Mouse (Mus musculus): ENCODE measurements at regions not wholly inside any gene's neighbourhood (a gene's known extent, or its start where the extent isn't known, plus 50 kb on each side); places are given as distances from the start of the nearest gene placed in this dataset.

DNA sequence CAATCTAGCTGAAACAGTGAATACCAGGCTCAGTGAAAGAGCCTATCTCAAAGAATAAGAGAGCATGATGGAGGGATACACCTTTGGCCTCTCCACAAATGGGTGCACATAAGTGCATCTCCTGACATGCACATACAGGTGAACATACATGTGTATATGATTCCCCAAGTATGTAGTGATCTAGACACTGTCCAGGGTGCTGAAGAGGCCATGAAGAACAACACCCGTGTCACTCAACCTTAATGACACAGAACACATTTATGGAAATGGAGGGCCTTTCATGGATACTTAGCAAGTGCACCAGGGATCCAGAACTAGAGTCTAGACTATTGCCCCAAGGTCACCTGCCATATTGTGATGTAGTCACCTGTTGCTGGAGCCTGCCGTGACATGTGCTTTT lies 56.9 kb downstream of the Spata19 start:
- H3K4me2 ChIP-seq (replicated peaks; ENCODE audit: low read depth, low read length) = no peak overlapping the region
- H3K27me3 ChIP-seq (replicated peaks; ENCODE audit: insufficient read depth, low read length) = no peaks in the 10 kb centered on the region
- H3K9ac ChIP-seq (replicated peaks; ENCODE audit: low read depth) = no peak overlapping the region
- DNase-seq (ENCODE audit: low spot score) (no peak), ATAC-seq (no peak)
- no peak overlapping the region for H3K4me3 ChIP-seq (ENCODE audit: low read depth, low read length)
- H3K36me3 ChIP-seq (ENCODE audit: insufficient read depth, low read length) = no peaks in the 10 kb centered on the region
- no peaks in the 10 kb centered on the region for H3K4me1 ChIP-seq (ENCODE audit: insufficient read depth, low read depth, low read length)
- TF ChIP-seq CTCF (IDR thresholded peaks at IDR 0.05) (no peak), EP300 (IDR thresholded peaks at IDR 0.05) (no peak)
- 76% methylated on average over 2 of the region's 2 CpGs for WGBS
- H3K9me3 ChIP-seq (ENCODE audit: low read length) = no peaks in the 10 kb centered on the region
- no peak overlapping the region for H3K27ac ChIP-seq (ENCODE audit: low read length)

DNA sequence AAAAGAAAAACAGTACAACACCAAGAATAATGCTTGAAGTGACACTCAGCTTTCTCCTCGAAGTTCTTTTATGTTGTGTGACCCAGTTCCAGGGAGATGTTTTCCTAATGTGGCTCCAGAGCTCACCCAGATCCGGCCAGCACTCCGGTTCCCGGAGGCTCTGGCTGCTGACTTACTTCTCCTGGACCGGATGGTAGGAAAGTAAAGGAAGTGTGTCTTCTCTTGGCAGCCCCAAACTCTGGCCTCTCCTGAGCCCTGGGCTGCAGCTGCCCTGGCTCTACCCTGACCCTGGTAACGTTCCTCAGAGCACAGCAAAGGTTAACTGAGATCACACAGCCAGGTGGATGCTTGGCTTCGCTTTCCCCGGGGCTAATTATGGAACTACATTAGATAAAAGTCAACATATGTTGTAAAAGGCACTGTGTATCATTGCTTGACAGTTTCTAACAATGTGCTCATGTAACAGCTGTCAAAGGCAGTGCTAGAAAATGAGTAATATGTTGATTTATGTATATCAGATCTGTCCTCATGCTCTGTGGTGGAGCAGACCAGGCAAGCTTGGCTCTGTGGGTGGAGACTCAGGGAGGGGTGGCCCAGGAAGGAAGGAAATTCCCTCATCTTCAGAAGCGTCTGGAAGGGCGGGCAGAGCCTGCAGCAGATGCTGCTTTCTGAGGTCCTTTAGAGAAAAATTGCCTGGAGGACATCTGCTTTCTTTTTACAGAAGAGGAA lies 57.5 kb downstream of the Spata19 start:
- H3K4me3 ChIP-seq (ENCODE audit: low read depth, low read length) = no peak overlapping the region
- no peaks in the 10 kb centered on the region for H3K9me3 ChIP-seq (ENCODE audit: low read length)
- H3K36me3 ChIP-seq (ENCODE audit: insufficient read depth, low read length) = no peaks in the 10 kb centered on the region
- no peaks in the 10 kb centered on the region for H3K27me3 ChIP-seq (replicated peaks; ENCODE audit: insufficient read depth, low read length)
- WGBS = 47% methylated on average over 10 of the region's 10 CpGs
- no peaks in the 10 kb centered on the region for H3K4me1 ChIP-seq (ENCODE audit: insufficient read depth, low read depth, low read length)
- H3K27ac ChIP-seq (ENCODE audit: low read length) = no peak overlapping the region
- TF ChIP-seq CTCF (IDR thresholded peaks at IDR 0.05) (no peak), EP300 (IDR thresholded peaks at IDR 0.05) (peak; percentile 65)
- peak; percentile 77 for ATAC-seq
- DNase-seq (ENCODE audit: low spot score) = peak; percentile 8
- no peak overlapping the region for H3K4me2 ChIP-seq (replicated peaks; ENCODE audit: low read depth, low read length)
- H3K9ac ChIP-seq (replicated peaks; ENCODE audit: low read depth) = no peak overlapping the region

DNA sequence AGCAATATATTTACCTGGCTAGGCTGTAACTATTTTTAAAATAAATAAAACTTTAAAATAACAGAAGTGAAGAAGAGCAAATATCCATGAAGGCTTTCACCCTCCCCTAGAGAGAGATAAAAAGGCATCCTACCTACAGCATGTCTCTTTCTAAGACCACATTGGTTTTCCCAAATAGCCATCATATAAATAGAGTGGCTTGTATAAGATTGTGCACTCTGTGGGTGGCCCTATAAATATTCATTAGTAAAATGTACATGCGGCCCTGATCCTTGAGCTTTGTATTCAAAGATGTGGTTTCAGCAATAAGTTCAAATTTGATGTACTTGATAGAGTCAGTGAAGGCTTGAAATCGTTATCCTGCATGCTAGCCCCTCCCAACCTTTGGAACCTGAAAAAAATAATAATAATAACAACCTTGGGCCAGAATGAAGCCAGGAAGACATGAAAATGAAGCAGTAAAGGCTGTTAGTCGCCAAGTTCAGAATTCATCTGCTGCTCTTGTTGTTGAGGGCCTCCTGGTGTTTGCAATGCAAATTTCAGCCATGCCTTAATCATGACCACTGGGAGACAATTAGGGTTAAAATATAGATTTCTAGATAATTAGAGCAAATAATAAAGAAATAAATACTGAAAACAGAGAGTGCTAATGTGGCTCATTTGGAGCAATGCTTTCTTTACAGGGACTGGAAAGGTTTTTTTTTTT lies 61.9 kb downstream of the Spata19 start:
- no peaks in the 10 kb centered on the region for H3K4me1 ChIP-seq (ENCODE audit: insufficient read depth, low read depth, low read length)
- DNase-seq (ENCODE audit: low spot score) (no peak), ATAC-seq (no peak)
- TF ChIP-seq CTCF (IDR thresholded peaks at IDR 0.05) = no peak
- TF ChIP-seq EP300 (IDR thresholded peaks at IDR 0.05) = no peak
- H3K9me3 ChIP-seq (ENCODE audit: low read length) = no peaks in the 10 kb centered on the region
- 55% methylated on average over 3 of the region's 3 CpGs for WGBS
- no peak overlapping the region for H3K4me2 ChIP-seq (replicated peaks; ENCODE audit: low read depth, low read length)
- no peak overlapping the region for H3K9ac ChIP-seq (replicated peaks; ENCODE audit: low read depth)
- H3K27ac ChIP-seq (ENCODE audit: low read length) = no peak overlapping the region
- H3K36me3 ChIP-seq (ENCODE audit: insufficient read depth, low read length) = no peaks in the 10 kb centered on the region
- no peaks in the 10 kb centered on the region for H3K27me3 ChIP-seq (replicated peaks; ENCODE audit: insufficient read depth, low read length)
- H3K4me3 ChIP-seq (ENCODE audit: low read depth, low read length) = no peak overlapping the region

DNA sequence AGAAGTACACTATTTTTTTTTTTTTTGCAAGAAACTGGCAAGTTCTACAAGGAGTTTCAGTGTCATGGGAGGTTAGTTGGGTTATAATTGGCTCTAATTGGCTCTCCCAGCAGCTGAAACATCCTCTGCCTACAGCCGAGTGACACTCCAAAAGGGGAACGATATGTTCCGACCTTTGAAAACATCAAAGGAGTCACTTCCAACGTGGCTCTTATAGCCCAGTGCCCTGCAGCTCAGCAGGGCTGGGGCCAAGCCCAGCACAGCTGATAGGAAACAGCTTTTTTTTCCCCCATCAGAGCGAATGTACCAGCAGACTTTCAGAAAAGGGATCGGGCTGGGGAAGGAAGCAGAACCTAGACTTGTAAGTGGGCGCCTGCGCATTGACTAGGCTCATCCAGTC lies 64.4 kb downstream of the Spata19 start:
- WGBS = 16% methylated on average over 8 of the region's 8 CpGs
- DNase-seq (ENCODE audit: low spot score) (no peak), ATAC-seq (0 out of 2 replicates have a peak, but pooled peaks have one; percentile 23)
- Histone ChIP-seq H3K9ac (replicated peaks; ENCODE audit: low read depth) (no peak overlapping the region), H3K27me3 (replicated peaks; ENCODE audit: insufficient read depth, low read length) (no peaks in the 10 kb centered on the region), H3K4me3 (ENCODE audit: low read depth, low read length) (no peak overlapping the region), H3K36me3 (ENCODE audit: insufficient read depth, low read length) (no peaks in the 10 kb centered on the region), H3K9me3 (ENCODE audit: low read length) (no peaks in the 10 kb centered on the region), H3K27ac (ENCODE audit: low read length) (no peak overlapping the region), H3K4me2 (replicated peaks; ENCODE audit: low read depth, low read length) (no peak overlapping the region; the same call in 1 of the 2 replicates), H3K4me1 (ENCODE audit: insufficient read depth, low read depth, low read length) (no peaks in the 10 kb centered on the region)
- TF ChIP-seq EP300 (IDR thresholded peaks at IDR 0.05) (no peak), CTCF (IDR thresholded peaks at IDR 0.05) (no peak)

DNA sequence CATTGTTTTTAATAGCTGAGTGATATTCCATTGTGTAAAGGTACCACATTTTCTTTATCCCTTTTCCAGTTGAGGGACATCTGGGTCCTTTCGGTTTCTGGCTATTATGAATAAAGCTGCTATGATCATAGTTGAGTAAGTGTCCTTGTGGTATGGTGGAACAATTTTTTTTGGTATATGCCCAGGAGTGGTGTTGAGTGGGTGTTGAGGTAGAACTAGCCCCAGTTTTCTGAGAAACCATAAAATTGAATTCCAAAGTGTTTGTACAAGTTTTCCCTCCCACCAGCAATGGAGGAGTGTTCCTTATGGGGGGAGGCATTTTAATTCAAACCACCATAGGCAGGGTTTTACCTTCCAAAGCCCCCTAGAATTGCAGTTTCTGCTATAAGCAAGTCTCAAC lies 67.4 kb downstream of the Spata19 start:
- 90% methylated on average over 1 of the region's 1 CpGs for WGBS
- H3K4me1 ChIP-seq (ENCODE audit: insufficient read depth, low read depth, low read length) = no peaks in the 10 kb centered on the region
- no peak overlapping the region for H3K9ac ChIP-seq (replicated peaks; ENCODE audit: low read depth)
- H3K4me2 ChIP-seq (replicated peaks; ENCODE audit: low read depth, low read length) = no peak overlapping the region
- no peaks in the 10 kb centered on the region for H3K9me3 ChIP-seq (ENCODE audit: low read length)
- H3K4me3 ChIP-seq (ENCODE audit: low read depth, low read length) = no peak overlapping the region
- no peak overlapping the region for H3K27ac ChIP-seq (ENCODE audit: low read length)
- H3K27me3 ChIP-seq (replicated peaks; ENCODE audit: insufficient read depth, low read length) = no peaks in the 10 kb centered on the region
- H3K36me3 ChIP-seq (ENCODE audit: insufficient read depth, low read length) = no peaks in the 10 kb centered on the region
- no peak for ATAC-seq
- no peak for DNase-seq (ENCODE audit: low spot score)
- TF ChIP-seq CTCF (IDR thresholded peaks at IDR 0.05) (no peak), EP300 (IDR thresholded peaks at IDR 0.05) (no peak)

DNA sequence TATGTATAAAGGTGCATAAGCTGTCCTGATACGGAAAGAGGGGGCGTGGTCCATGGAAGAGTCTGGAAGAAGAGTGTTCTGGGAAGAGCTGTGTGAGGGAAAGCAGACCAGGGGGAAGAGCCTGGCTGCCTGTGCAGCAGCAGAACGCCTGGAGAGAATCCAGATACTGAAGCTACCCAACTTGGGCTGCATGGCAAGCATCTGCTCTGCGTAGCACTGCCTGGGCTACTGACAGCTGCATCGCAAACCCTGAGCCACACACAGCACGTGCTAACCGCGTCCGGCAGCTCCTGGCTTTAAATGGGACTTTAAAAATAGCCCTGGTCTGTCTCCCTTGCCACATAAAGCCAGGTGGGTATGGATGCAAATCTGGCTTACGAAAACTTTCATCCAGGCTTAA lies 78.9 kb downstream of the Spata19 start:
- H3K9ac ChIP-seq (replicated peaks; ENCODE audit: low read depth) = no peak overlapping the region
- H3K4me3 ChIP-seq (ENCODE audit: low read depth, low read length) = no peak overlapping the region
- ATAC-seq (no peak), DNase-seq (ENCODE audit: low spot score) (no peak)
- 84% methylated on average over 10 of the region's 10 CpGs for WGBS
- H3K27me3 ChIP-seq (replicated peaks; ENCODE audit: insufficient read depth, low read length) = no peaks in the 10 kb centered on the region
- H3K36me3 ChIP-seq (ENCODE audit: insufficient read depth, low read length) = no peaks in the 10 kb centered on the region
- no peak overlapping the region for H3K4me2 ChIP-seq (replicated peaks; ENCODE audit: low read depth, low read length)
- H3K9me3 ChIP-seq (ENCODE audit: low read length) = no peaks in the 10 kb centered on the region
- no peak for TF ChIP-seq CTCF (IDR thresholded peaks at IDR 0.05)
- no peak for TF ChIP-seq EP300 (IDR thresholded peaks at IDR 0.05)
- no peaks in the 10 kb centered on the region for H3K4me1 ChIP-seq (ENCODE audit: insufficient read depth, low read depth, low read length)
- no peak overlapping the region for H3K27ac ChIP-seq (ENCODE audit: low read length)

Measured in lung, postnatal 0 days (tissue).